Mouse (Mus musculus): Measurements from ENCODE around the gene Pitpnc1. TPM values are rescaled to one million over a fixed set of nuclear protein-coding genes. Genes with fewer than 3 reads are reported as not detected.

The Pitpnc1 gene
- polyA plus RNA-seq, 1 experiment, result not detected

- WGBS, result 78% methylated on average over 5 of the region's 5 CpGs
- Histone ChIP-seq H3K4me3 (ENCODE audit: insufficient read depth, low read depth, low read length) (no peak overlapping the region), H3K27ac (ENCODE audit: insufficient read depth, low read depth, low read length) (no peak overlapping the region), H3K4me1 (ENCODE audit: control insufficient read depth, insufficient read depth, low read length) (no peaks in the 10 kb centered on the region)
- TF ChIP-seq POLR2A (IDR thresholded peaks at IDR 0.05; ENCODE audit: insufficient read depth, low read depth, low read length) (no peak), CTCF (IDR thresholded peaks at IDR 0.05; ENCODE audit: insufficient read depth, low read depth, low read length) (no peak)
These were observed 256.8 kb downstream of the Pitpnc1 start for GRCm38 (mm10) chr11:107213745-107214144.

DNA sequence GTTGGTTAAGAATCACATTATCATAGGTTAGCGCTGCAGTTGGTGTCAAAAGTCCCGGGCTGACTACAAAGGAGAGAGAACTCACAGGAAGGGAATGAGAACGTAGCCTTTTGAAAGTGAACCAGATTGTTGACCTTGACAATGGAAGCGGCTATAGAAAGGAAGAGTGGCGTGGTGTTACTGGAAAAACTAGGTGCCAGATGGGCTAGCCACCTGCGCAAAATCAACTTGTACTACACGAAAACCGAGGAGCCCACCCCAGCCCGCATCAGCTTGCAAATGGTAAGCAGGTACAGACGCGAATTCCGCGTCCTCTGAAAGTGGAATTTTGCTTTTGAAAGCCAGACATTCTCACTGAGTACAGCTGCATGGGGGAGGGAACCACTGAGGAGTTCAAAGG lies 260.7 kb downstream of the Pitpnc1 start:
- WGBS, result 82% methylated on average over 13 of the region's 13 CpGs
- Histone ChIP-seq H3K4me3 (ENCODE audit: insufficient read depth, low read depth, low read length) (no peak overlapping the region), H3K27ac (ENCODE audit: insufficient read depth, low read depth, low read length) (no peak overlapping the region), H3K4me1 (ENCODE audit: control insufficient read depth, insufficient read depth, low read length) (no peaks in the 10 kb centered on the region)
- no peak for TF ChIP-seq POLR2A (IDR thresholded peaks at IDR 0.05; ENCODE audit: insufficient read depth, low read depth, low read length)
- no peak for TF ChIP-seq CTCF (IDR thresholded peaks at IDR 0.05; ENCODE audit: insufficient read depth, low read depth, low read length)

GRCm38 (mm10) chr11:107201773-107202172 lies 268.7 kb downstream of the Pitpnc1 start:
- Histone ChIP-seq H3K4me1 (ENCODE audit: control insufficient read depth, insufficient read depth, low read length) (no peaks in the 10 kb centered on the region), H3K27ac (ENCODE audit: insufficient read depth, low read depth, low read length) (no peak overlapping the region), H3K4me3 (ENCODE audit: insufficient read depth, low read depth, low read length) (no peak overlapping the region)
- TF ChIP-seq CTCF (IDR thresholded peaks at IDR 0.05; ENCODE audit: insufficient read depth, low read depth, low read length) (no peak), POLR2A (IDR thresholded peaks at IDR 0.05; ENCODE audit: insufficient read depth, low read depth, low read length) (no peak)
- WGBS, result 79% methylated on average over 11 of the region's 11 CpGs

GRCm38 (mm10) chr11:107199281-107199680 lies 271.2 kb downstream of the Pitpnc1 start:
- 74% methylated on average over 5 of the region's 5 CpGs for WGBS
- H3K4me1 ChIP-seq (ENCODE audit: control insufficient read depth, insufficient read depth, low read length), result no peaks in the 10 kb centered on the region
- no peak overlapping the region for H3K27ac ChIP-seq (ENCODE audit: insufficient read depth, low read depth, low read length)
- H3K4me3 ChIP-seq (ENCODE audit: insufficient read depth, low read depth, low read length), result no peak overlapping the region
- no peak for TF ChIP-seq POLR2A (IDR thresholded peaks at IDR 0.05; ENCODE audit: insufficient read depth, low read depth, low read length)

- no peak for TF ChIP-seq CTCF (IDR thresholded peaks at IDR 0.05; ENCODE audit: insufficient read depth, low read depth, low read length)
- TF ChIP-seq POLR2A (IDR thresholded peaks at IDR 0.05; ENCODE audit: insufficient read depth, low read depth, low read length), result no peak
- H3K4me1 ChIP-seq (ENCODE audit: control insufficient read depth, insufficient read depth, low read length), result no peaks in the 10 kb centered on the region
- no peak overlapping the region for H3K27ac ChIP-seq (ENCODE audit: insufficient read depth, low read depth, low read length)
- 70% methylated on average over 2 of the region's 2 CpGs for WGBS
- H3K4me3 ChIP-seq (ENCODE audit: insufficient read depth, low read depth, low read length), result no peak overlapping the region
These were observed 275.2 kb downstream of the Pitpnc1 start for GRCm38 (mm10) chr11:107195334-107195733.

- Histone ChIP-seq H3K4me1 (ENCODE audit: control insufficient read depth, insufficient read depth, low read length) (no peaks in the 10 kb centered on the region), H3K4me3 (ENCODE audit: insufficient read depth, low read depth, low read length) (no peak overlapping the region), H3K27ac (ENCODE audit: insufficient read depth, low read depth, low read length) (no peak overlapping the region)
- 29% methylated on average over 2 of the region's 2 CpGs for WGBS
- TF ChIP-seq POLR2A (IDR thresholded peaks at IDR 0.05; ENCODE audit: insufficient read depth, low read depth, low read length) (no peak), CTCF (IDR thresholded peaks at IDR 0.05; ENCODE audit: insufficient read depth, low read depth, low read length) (no peak)
These were observed 280.1 kb downstream of the Pitpnc1 start for GRCm38 (mm10) chr11:107190376-107190775.

GRCm38 (mm10) chr11:107188565-107189552 lies 281.6 kb downstream of the Pitpnc1 start, which contains the start of gene Nol11:
Nol11 (minus strand) TSS chr11:107189381.
- Histone ChIP-seq H3K4me1 (ENCODE audit: control insufficient read depth, insufficient read depth, low read length) (no peaks in the 10 kb centered on the region), H3K27ac (ENCODE audit: insufficient read depth, low read depth, low read length) (peak within 1 kb of the TSS; percentile 43; the same call in 1 of the 2 replicates), H3K4me3 (ENCODE audit: insufficient read depth, low read depth, low read length) (peak within 1 kb of the TSS; percentile 92)
- under 1% methylated on average over 62 of the region's 62 CpGs for WGBS
- peak; percentile 50 for TF ChIP-seq POLR2A (IDR thresholded peaks at IDR 0.05; ENCODE audit: insufficient read depth, low read depth, low read length)
- peak; percentile 84 for TF ChIP-seq CTCF (IDR thresholded peaks at IDR 0.05; ENCODE audit: insufficient read depth, low read depth, low read length)

DNA sequence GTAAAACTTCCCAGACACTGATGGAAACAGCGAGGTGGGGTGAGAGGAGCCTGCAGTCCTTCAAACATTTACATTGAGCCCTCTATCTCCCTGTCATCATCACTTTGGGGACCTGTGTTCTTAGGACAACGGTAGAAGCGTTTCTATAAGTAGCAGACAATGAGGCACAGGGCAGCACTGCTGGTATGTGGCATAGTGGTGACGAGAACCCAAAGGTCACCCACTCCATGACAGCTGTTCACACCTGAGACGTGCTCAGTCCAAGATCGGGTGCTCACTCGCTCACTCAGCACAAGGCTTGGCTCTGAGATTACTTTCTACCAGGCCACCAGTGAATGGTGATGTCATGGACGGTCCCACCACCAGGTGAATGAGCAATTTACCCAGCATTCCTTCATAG lies 286.7 kb downstream of the Pitpnc1 start:
- no peak overlapping the region for H3K4me3 ChIP-seq (ENCODE audit: insufficient read depth, low read depth, low read length)
- TF ChIP-seq CTCF (IDR thresholded peaks at IDR 0.05; ENCODE audit: insufficient read depth, low read depth, low read length), result no peak
- no peak for TF ChIP-seq POLR2A (IDR thresholded peaks at IDR 0.05; ENCODE audit: insufficient read depth, low read depth, low read length)
- no peaks in the 10 kb centered on the region for H3K4me1 ChIP-seq (ENCODE audit: control insufficient read depth, insufficient read depth, low read length)
- WGBS, result 89% methylated on average over 8 of the region's 8 CpGs
- H3K27ac ChIP-seq (ENCODE audit: insufficient read depth, low read depth, low read length), result no peak overlapping the region

- no peak overlapping the region for H3K27ac ChIP-seq (ENCODE audit: insufficient read depth, low read depth, low read length)
- H3K4me1 ChIP-seq (ENCODE audit: control insufficient read depth, insufficient read depth, low read length), result no peaks in the 10 kb centered on the region
- TF ChIP-seq CTCF (IDR thresholded peaks at IDR 0.05; ENCODE audit: insufficient read depth, low read depth, low read length) (no peak), POLR2A (IDR thresholded peaks at IDR 0.05; ENCODE audit: insufficient read depth, low read depth, low read length) (no peak)
- 82% methylated on average over 4 of the region's 4 CpGs for WGBS
- H3K4me3 ChIP-seq (ENCODE audit: insufficient read depth, low read depth, low read length), result no peak overlapping the region
These were observed 309.3 kb downstream of the Pitpnc1 start for GRCm38 (mm10) chr11:107161215-107161614.
